Comparison of ENCODE assay signal across 17 mouse cellular contexts in the genomic region with DNA sequence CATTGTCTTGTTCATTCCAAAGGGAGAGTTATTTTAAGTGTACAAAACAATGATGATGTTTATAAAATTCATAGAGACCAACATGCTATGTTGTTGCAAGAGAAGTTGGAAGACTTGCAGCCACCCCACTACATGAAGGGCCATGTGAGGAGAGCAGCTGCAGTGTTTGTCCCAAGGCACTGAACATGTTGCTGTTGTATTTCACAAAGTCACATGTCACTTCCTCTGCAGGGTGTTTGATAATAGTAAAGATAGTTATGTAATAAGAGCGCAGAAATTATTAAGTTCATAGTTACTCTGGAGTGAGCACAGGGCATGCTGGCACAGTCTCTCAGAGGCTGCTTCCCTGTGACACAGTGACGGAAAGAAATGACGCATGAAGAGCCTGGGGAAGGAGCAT.
"Had no signal": no experiment of that assay in that cellular context is flagged by ENCODE, and none has a peak within 500 bp of the region (broad histone marks: within the 10 kb centered on the region; RNA-seq: fewer than 3 reads in every experiment).

No protein-coding gene starts in this region.

- ATAC-seq: liver, embryonic 12.5 days; liver, postnatal 0 days; lung, postnatal 0 days; midbrain, embryonic 13.5 days; midbrain, embryonic 15.5 days; midbrain, embryonic 16.5 days had no signal

- DNase-seq: left cerebral cortex, postnatal 4 days; liver; liver, embryonic 13.5 days; liver, postnatal 0 days; lung, adult 18-20 months; lung, adult 2 months; lung, embryonic 14.5 days; lung, postnatal 10 days; lung, postnatal 14 days; lung, postnatal 36 days; lung, postnatal 4 days; midbrain, embryonic 14.5 days had no signal
